Mouse (Mus musculus) Patski (cell line): Measurements from ENCODE around the gene Icmt. TPM values are rescaled to one million over a fixed set of nuclear protein-coding genes. Genes with fewer than 3 reads are reported as not detected.

Experiments used
- ATAC-seq: fragments of 100-300 bp; one replicate; pipeline ENCODE4 v1.8.0; 2021
- CTCF ChIA-PET: fragments of 350-600 bp; sonication (Branson Sonifier 250); formaldehyde crosslinking; loops from one replicate; lab custom pipeline; 2022; ENCODE audit warnings: inconsistent platforms; lab: Charles Lee
- POLR2A ChIA-PET: fragments of 350-600 bp; sonication (Branson Sonifier 250); formaldehyde crosslinking; loops from one replicate; lab custom pipeline; 2022; ENCODE audit warnings: antibody characterized with exemption, inconsistent platforms; lab: Charles Lee
- DNase-seq: peaks from one replicate; pipeline ENCODE4 v3.0.0-alpha.2; 2011; ENCODE audit warnings: low read depth, low spot score
- H3K27me3 ChIP-seq: fragments of 371-371 bp; one replicate; pipeline ENCODE4 v1.5.1; 2021
- CTCF ChIP-seq: fragments of 100-300 bp; IDR thresholded peaks from one replicate; pipeline ENCODE4 v1.5.1; 2021
- in situ Hi-C: fragments of 300-500 bp; cut with MboI; formaldehyde crosslinking; loops from 3 replicates; pipeline ENCODE4 v1.11.1; 2018; ENCODE audit warnings: low pct_unique_long_range_greater_than_20kb, mixed read lengths
- polyA plus RNA-seq: library from polyadenylated mRNA; unstranded; gene quantifications from one replicate; pipeline ENCODE4 v1.2.3, GENCODE M21; 2021

Gene Icmt
- polyA plus RNA-seq, 1 experiment from 2014 or later = 42.2 TPM

DNA sequence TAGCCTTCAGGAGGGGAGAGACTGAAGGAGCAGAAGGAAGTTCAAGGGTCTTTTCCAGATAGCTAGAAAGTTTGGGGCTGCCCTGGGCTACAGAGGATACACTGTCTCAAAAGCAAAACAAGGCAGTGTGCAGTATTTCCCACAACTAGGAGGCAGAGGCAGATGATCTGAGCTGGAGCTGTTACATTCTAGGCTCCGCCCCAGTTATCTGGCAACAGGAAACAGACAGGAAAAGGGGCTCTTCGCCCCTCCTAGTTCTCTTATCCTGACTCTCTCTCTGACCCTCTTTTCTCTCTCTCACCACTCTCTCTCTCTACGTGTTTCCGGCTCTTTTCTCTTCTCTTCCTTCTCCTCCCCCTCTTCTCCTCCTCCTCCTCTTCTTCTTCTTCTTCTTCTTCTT lies 1.1 kb upstream of the Icmt start:
- no peaks in the 10 kb centered on the region for H3K27me3 ChIP-seq
- ATAC-seq (no peak), DNase-seq (no peak)
- in situ Hi-C loops = no loop called here
- ChIA-PET CTCF (interaction anchor here (0.6 kb wide), 1 partner anchor 123 kb away, joined by 3 read pairs; no protein-coding TSS in a partner anchor), POLR2A (no interaction called here)
- TF ChIP-seq CTCF = no peak

GRCm38 (mm10) chr4:152296371-152296770 lies 656 bp upstream of the Icmt start:
- DNase-seq = no peak
- in situ Hi-C loops = no loop called here
- ATAC-seq = no peak
- ChIA-PET POLR2A (no interaction called here), CTCF (interaction anchor here (0.6 kb wide), 1 partner anchor 123 kb away, joined by 3 read pairs; no protein-coding TSS in a partner anchor)
- H3K27me3 ChIP-seq = no peaks in the 10 kb centered on the region
- no peak for TF ChIP-seq CTCF

GRCm38 (mm10) chr4:152298836-152299235 lies 1.8 kb downstream of the Icmt start:
- in situ Hi-C loops = no loop called here
- no peaks in the 10 kb centered on the region for H3K27me3 ChIP-seq
- ChIA-PET POLR2A (interaction anchor here (0.8 kb wide), 1 partner anchor 121 kb away, joined by 3 read pairs; no protein-coding TSS in a partner anchor), CTCF (no interaction called here)
- ATAC-seq (no peak), DNase-seq (no peak)
- TF ChIP-seq CTCF = no peak

- TF ChIP-seq CTCF = no peak
- ATAC-seq (no peak), DNase-seq (no peak)
- POLR2A ChIA-PET = interaction anchor here (1.6 kb wide), 1 partner anchor 16 kb away, joined by 3 read pairs; no protein-coding TSS in a partner anchor
- H3K27me3 ChIP-seq = no peaks in the 10 kb centered on the region
- CTCF ChIA-PET = no interaction called here
- in situ Hi-C loops = no loop called here
Observed at GRCm38 (mm10) chr4:152300375-152300774, 3.3 kb downstream of the Icmt start.

GRCm38 (mm10) chr4:152302012-152302411 lies 5.0 kb downstream of the Icmt start:
- in situ Hi-C loops = no loop called here
- TF ChIP-seq CTCF = no peak
- DNase-seq (no peak), ATAC-seq (no peak)
- POLR2A ChIA-PET = interaction anchor here (1.6 kb wide), 1 partner anchor 14 kb away, joined by 3 read pairs; no protein-coding TSS in a partner anchor
- H3K27me3 ChIP-seq = no peaks in the 10 kb centered on the region
- CTCF ChIA-PET = no interaction called here

GRCm38 (mm10) chr4:152303172-152303571 lies 6.1 kb downstream of the Icmt start:
- in situ Hi-C loops = no loop called here
- CTCF ChIA-PET = interaction anchor here (1.3 kb wide), 1 partner anchor 17 kb away, joined by 3 read pairs; no protein-coding TSS in a partner anchor

GRCm38 (mm10) chr4:152304685-152305084 lies 7.7 kb downstream of the Icmt start:
- DNase-seq (no peak), ATAC-seq (no peak)
- no peak for TF ChIP-seq CTCF
- in situ Hi-C loops = no loop called here
- H3K27me3 ChIP-seq = no peaks in the 10 kb centered on the region
- CTCF ChIA-PET = interaction anchor here (1.1 to 1.3 kb wide), 2 partner anchors 15 to 91 kb away, joined by 3 to 7 read pairs; partner anchors contain the start of gene Rnf207
- POLR2A ChIA-PET = interaction anchor here (0.8 to 1.5 kb wide), 2 partner anchors 17 to 20 kb away, joined by 3 to 4 read pairs; partner anchors contain the start of gene Rpl22

More at GRCm38 (mm10) chr4:152303172-152303571, 6.1 kb downstream of the Icmt start:
- H3K27me3 ChIP-seq = no peaks in the 10 kb centered on the region
- DNase-seq (no peak), ATAC-seq (no peak)
- POLR2A ChIA-PET = no interaction called here
- TF ChIP-seq CTCF = no peak

DNA sequence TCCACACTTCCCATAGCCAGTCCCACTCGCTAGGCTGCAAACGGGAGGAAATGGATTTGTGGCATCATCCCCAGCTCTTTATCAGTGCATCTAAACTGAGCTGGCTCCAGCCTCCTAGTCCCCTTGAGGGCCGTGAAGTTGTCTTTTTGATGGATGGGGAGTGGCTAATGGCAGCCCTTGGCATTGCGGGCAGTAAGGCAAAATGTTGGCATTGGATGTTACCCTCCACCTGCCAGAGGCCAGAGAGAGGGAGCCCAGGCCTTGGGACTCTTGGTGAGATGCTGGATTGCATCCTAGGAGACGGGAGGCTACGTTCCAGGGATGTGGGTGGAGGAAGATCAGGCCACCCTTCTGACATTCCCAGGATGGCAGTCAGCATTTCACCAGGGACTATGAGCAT lies 9.0 kb downstream of the Icmt start:
- in situ Hi-C loops = no loop called here

GRCm38 (mm10) chr4:152307542-152307941 lies 10.5 kb downstream of the Icmt start:
- peak; percentile 28 for DNase-seq
- POLR2A ChIA-PET = interaction anchor here (0.6 kb wide), 1 partner anchor 9 kb away, joined by 3 read pairs; no protein-coding TSS in a partner anchor
- in situ Hi-C loops = no loop called here
- H3K27me3 ChIP-seq = peaks cover under 1% of the 10 kb centered on the region
- no peak for TF ChIP-seq CTCF
- ATAC-seq = peak; percentile 73
- CTCF ChIA-PET = no interaction called here

More for the DNA sequence above, 9.0 kb downstream of the Icmt start:
- TF ChIP-seq CTCF = no peak
- no peak for ATAC-seq
- CTCF ChIA-PET = interaction anchor here (1.1 kb wide), 1 partner anchor 179 kb away, joined by 3 read pairs; no protein-coding TSS in a partner anchor
- H3K27me3 ChIP-seq = no peaks in the 10 kb centered on the region
- POLR2A ChIA-PET = no interaction called here
- no peak for DNase-seq

DNA sequence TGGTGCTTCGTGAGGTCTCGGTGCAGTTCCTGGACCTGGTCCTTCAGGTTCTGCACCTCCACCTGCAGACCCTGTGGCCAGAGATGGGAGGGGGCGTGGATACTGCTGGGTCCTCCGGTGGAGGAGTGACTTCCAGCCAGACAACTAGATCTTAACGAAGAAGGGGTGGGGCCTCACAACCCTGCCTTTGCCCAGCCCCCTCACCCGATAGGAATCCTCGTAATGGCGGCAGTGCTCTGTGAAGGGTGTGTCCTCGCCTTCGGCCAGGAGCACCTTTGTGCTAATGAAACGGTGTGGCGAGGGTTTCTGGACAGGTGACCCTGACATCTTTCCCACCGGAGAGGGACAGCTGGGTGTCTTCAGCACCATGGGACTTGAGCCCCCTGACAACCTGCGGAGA lies 15.2 kb downstream of the Icmt start:
- peaks cover 8% of the 10 kb centered on the region for H3K27me3 ChIP-seq

DNA sequence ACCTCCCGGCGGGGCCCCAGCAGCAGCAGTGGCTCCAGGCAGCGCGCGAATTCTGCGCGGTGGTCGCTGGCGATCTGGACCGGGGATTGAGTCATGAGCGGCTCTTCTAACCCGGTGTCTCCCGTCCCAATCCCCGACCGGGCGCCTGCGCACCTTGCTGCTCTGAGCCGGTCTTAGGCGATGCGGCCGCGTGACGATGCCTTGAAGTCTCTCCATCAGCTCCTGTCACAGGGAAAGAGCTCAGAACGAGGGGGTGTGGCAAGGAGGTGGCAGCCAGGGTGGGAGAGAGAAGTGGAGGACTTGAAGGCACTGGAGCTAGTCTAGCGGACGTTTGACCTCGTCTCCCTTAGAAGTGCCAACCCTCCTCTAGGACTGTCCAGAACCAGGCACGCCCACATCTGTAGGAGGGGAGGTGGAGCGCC lies 16.2 kb downstream of the Icmt start:
- no peak for TF ChIP-seq CTCF
- H3K27me3 ChIP-seq = peaks cover 8% of the 10 kb centered on the region
- CTCF ChIA-PET = no interaction called here
- POLR2A ChIA-PET = no interaction called here
- in situ Hi-C loops = no loop called here
- DNase-seq (no peak), ATAC-seq (peak; percentile 8)

More for the DNA sequence above, 15.2 kb downstream of the Icmt start:
- TF ChIP-seq CTCF = no peak
- ChIA-PET POLR2A (no interaction called here), CTCF (no interaction called here)
- DNase-seq = no peak
- no peak for ATAC-seq
- in situ Hi-C loops = no loop called here
